Mouse (Mus musculus): ENCODE measurements around the gene Camsap1. TPM values are rescaled to one million over a fixed set of nuclear protein-coding genes. Genes with fewer than 3 reads are reported as not detected.

Camsap1 gene
- polyA plus RNA-seq, 1 experiment from 2014 or later = 46.8 TPM

GRCm38 (mm10) chr2:25914821-25915220 lies 68.3 kb downstream of the Camsap1 start:
- Histone ChIP-seq H3K27ac (ENCODE audit: low read depth, low read length) (no peak overlapping the region), H3K4me1 (ENCODE audit: control insufficient read depth, insufficient read depth, low read length) (no peaks in the 10 kb centered on the region)
- 90% methylated on average over 5 of the region's 5 CpGs for WGBS

GRCm38 (mm10) chr2:25914201-25914600 lies 68.9 kb downstream of the Camsap1 start:
- WGBS = 82% methylated on average over 4 of the region's 4 CpGs
- Histone ChIP-seq H3K4me1 (ENCODE audit: control insufficient read depth, insufficient read depth, low read length) (no peaks in the 10 kb centered on the region), H3K4me3 (ENCODE audit: low read depth, low read length) (no peak overlapping the region), H3K27me3 (ENCODE audit: control insufficient read depth, insufficient read depth, low read length) (no peaks in the 10 kb centered on the region), H3K27ac (ENCODE audit: low read depth, low read length) (no peak overlapping the region), H3K9ac (ENCODE audit: low read length) (no peak overlapping the region), H3K9me3 (ENCODE audit: control insufficient read depth, low read length) (no peaks in the 10 kb centered on the region), H3K36me3 (ENCODE audit: control insufficient read depth, insufficient read depth, low read length) (no peaks in the 10 kb centered on the region), H3K4me2 (no peak overlapping the region)
- ATAC-seq (ENCODE audit: low FRiP score) (no peak), DNase-seq (ENCODE audit: low spot score, missing footprints) (no peak)

More at GRCm38 (mm10) chr2:25914821-25915220, 68.3 kb downstream of the Camsap1 start:
- DNase-seq (ENCODE audit: low spot score, missing footprints) (no peak), ATAC-seq (ENCODE audit: low FRiP score) (no peak)
- Histone ChIP-seq H3K9me3 (ENCODE audit: control insufficient read depth, low read length) (no peaks in the 10 kb centered on the region), H3K9ac (ENCODE audit: low read length) (no peak overlapping the region), H3K36me3 (ENCODE audit: control insufficient read depth, insufficient read depth, low read length) (no peaks in the 10 kb centered on the region), H3K4me3 (ENCODE audit: low read depth, low read length) (no peak overlapping the region), H3K4me2 (no peak overlapping the region), H3K27me3 (ENCODE audit: control insufficient read depth, insufficient read depth, low read length) (no peaks in the 10 kb centered on the region)

- Histone ChIP-seq H3K9ac (ENCODE audit: low read length) (no peak overlapping the region), H3K4me2 (no peak overlapping the region), H3K9me3 (ENCODE audit: control insufficient read depth, low read length) (no peaks in the 10 kb centered on the region), H3K27ac (ENCODE audit: low read depth, low read length) (no peak overlapping the region), H3K4me3 (ENCODE audit: low read depth, low read length) (no peak overlapping the region), H3K4me1 (ENCODE audit: control insufficient read depth, insufficient read depth, low read length) (no peaks in the 10 kb centered on the region), H3K27me3 (ENCODE audit: control insufficient read depth, insufficient read depth, low read length) (no peaks in the 10 kb centered on the region), H3K36me3 (ENCODE audit: control insufficient read depth, insufficient read depth, low read length) (no peaks in the 10 kb centered on the region)
- whole genome bisulfite sequencing = 56% methylated on average over 2 of the region's 2 CpGs
- DNase-seq (ENCODE audit: low spot score, missing footprints) = no peak
- ATAC-seq (ENCODE audit: low FRiP score) = no peak
Measured at GRCm38 (mm10) chr2:25913247-25913646, 69.8 kb downstream of the Camsap1 start.

GRCm38 (mm10) chr2:25909872-25910271 lies 73.2 kb downstream of the Camsap1 start:
- no peak overlapping the region for H3K9ac ChIP-seq (ENCODE audit: low read length)
- no peak for DNase-seq (ENCODE audit: low spot score, missing footprints)
- no peaks in the 10 kb centered on the region for H3K4me1 ChIP-seq (ENCODE audit: control insufficient read depth, insufficient read depth, low read length)
- H3K27ac ChIP-seq (ENCODE audit: low read depth, low read length) = no peak overlapping the region
- H3K36me3 ChIP-seq (ENCODE audit: control insufficient read depth, insufficient read depth, low read length) = no peaks in the 10 kb centered on the region
- ATAC-seq (ENCODE audit: low FRiP score) = no peak
- H3K9me3 ChIP-seq (ENCODE audit: control insufficient read depth, low read length) = no peaks in the 10 kb centered on the region
- 89% methylated on average over 12 of the region's 12 CpGs for WGBS
- no peaks in the 10 kb centered on the region for H3K27me3 ChIP-seq (ENCODE audit: control insufficient read depth, insufficient read depth, low read length)
- no peak overlapping the region for H3K4me3 ChIP-seq (ENCODE audit: low read depth, low read length)
- H3K4me2 ChIP-seq = no peak overlapping the region

- no peak overlapping the region for H3K4me2 ChIP-seq
- DNase-seq (ENCODE audit: low spot score, missing footprints) = no peak
- WGBS = 81% methylated on average over 9 of the region's 9 CpGs
Measured at GRCm38 (mm10) chr2:25898970-25899369, 84.1 kb downstream of the Camsap1 start.

GRCm38 (mm10) chr2:25892440-25892839 lies 90.6 kb downstream of the Camsap1 start:
- DNase-seq (ENCODE audit: low spot score, missing footprints) = no peak
- 78% methylated on average over 7 of the region's 7 CpGs for WGBS

More at GRCm38 (mm10) chr2:25898970-25899369, 84.1 kb downstream of the Camsap1 start:
- no peaks in the 10 kb centered on the region for H3K27me3 ChIP-seq (ENCODE audit: control insufficient read depth, insufficient read depth, low read length)
- H3K4me3 ChIP-seq (ENCODE audit: low read depth, low read length) = no peak overlapping the region
- no peaks in the 10 kb centered on the region for H3K4me1 ChIP-seq (ENCODE audit: control insufficient read depth, insufficient read depth, low read length)
- no peaks in the 10 kb centered on the region for H3K9me3 ChIP-seq (ENCODE audit: control insufficient read depth, low read length)
- H3K9ac ChIP-seq (ENCODE audit: low read length) = no peak overlapping the region
- no peak overlapping the region for H3K27ac ChIP-seq (ENCODE audit: low read depth, low read length)
- H3K36me3 ChIP-seq (ENCODE audit: control insufficient read depth, insufficient read depth, low read length) = no peaks in the 10 kb centered on the region
- no peak for ATAC-seq (ENCODE audit: low FRiP score)

GRCm38 (mm10) chr2:25888144-25888543 lies 94.9 kb downstream of the Camsap1 start:
- H3K4me1 ChIP-seq (ENCODE audit: control insufficient read depth, insufficient read depth, low read length) = no peaks in the 10 kb centered on the region
- no peak overlapping the region for H3K9ac ChIP-seq (ENCODE audit: low read length)
- H3K9me3 ChIP-seq (ENCODE audit: control insufficient read depth, low read length) = no peaks in the 10 kb centered on the region
- WGBS = 65% methylated on average over 5 of the region's 5 CpGs
- no peak overlapping the region for H3K4me2 ChIP-seq
- no peaks in the 10 kb centered on the region for H3K36me3 ChIP-seq (ENCODE audit: control insufficient read depth, insufficient read depth, low read length)
- H3K27ac ChIP-seq (ENCODE audit: low read depth, low read length) = no peak overlapping the region
- no peak for ATAC-seq (ENCODE audit: low FRiP score)
- no peak for DNase-seq (ENCODE audit: low spot score, missing footprints)
- H3K4me3 ChIP-seq (ENCODE audit: low read depth, low read length) = no peak overlapping the region
- H3K27me3 ChIP-seq (ENCODE audit: control insufficient read depth, insufficient read depth, low read length) = no peaks in the 10 kb centered on the region

More at GRCm38 (mm10) chr2:25892440-25892839, 90.6 kb downstream of the Camsap1 start:
- Histone ChIP-seq H3K4me2 (no peak overlapping the region), H3K27me3 (ENCODE audit: control insufficient read depth, insufficient read depth, low read length) (no peaks in the 10 kb centered on the region), H3K4me3 (ENCODE audit: low read depth, low read length) (no peak overlapping the region), H3K36me3 (ENCODE audit: control insufficient read depth, insufficient read depth, low read length) (no peaks in the 10 kb centered on the region), H3K27ac (ENCODE audit: low read depth, low read length) (no peak overlapping the region), H3K9me3 (ENCODE audit: control insufficient read depth, low read length) (no peaks in the 10 kb centered on the region), H3K9ac (ENCODE audit: low read length) (no peak overlapping the region), H3K4me1 (ENCODE audit: control insufficient read depth, insufficient read depth, low read length) (no peaks in the 10 kb centered on the region)
- ATAC-seq (ENCODE audit: low FRiP score) = no peak

GRCm38 (mm10) chr2:25887226-25887625 lies 95.9 kb downstream of the Camsap1 start:
- Histone ChIP-seq H3K4me2 (no peak overlapping the region), H3K4me3 (ENCODE audit: low read depth, low read length) (no peak overlapping the region), H3K9me3 (ENCODE audit: control insufficient read depth, low read length) (no peaks in the 10 kb centered on the region), H3K36me3 (ENCODE audit: control insufficient read depth, insufficient read depth, low read length) (no peaks in the 10 kb centered on the region), H3K27ac (ENCODE audit: low read depth, low read length) (no peak overlapping the region), H3K27me3 (ENCODE audit: control insufficient read depth, insufficient read depth, low read length) (no peaks in the 10 kb centered on the region), H3K4me1 (ENCODE audit: control insufficient read depth, insufficient read depth, low read length) (no peaks in the 10 kb centered on the region), H3K9ac (ENCODE audit: low read length) (no peak overlapping the region)
- 69% methylated on average over 8 of the region's 8 CpGs for WGBS
- no peak for ATAC-seq (ENCODE audit: low FRiP score)
- DNase-seq (ENCODE audit: low spot score, missing footprints) = no peak

GRCm38 (mm10) chr2:25884756-25885155 lies 98.3 kb downstream of the Camsap1 start:
- Histone ChIP-seq H3K36me3 (ENCODE audit: control insufficient read depth, insufficient read depth, low read length) (no peaks in the 10 kb centered on the region), H3K4me3 (ENCODE audit: low read depth, low read length) (no peak overlapping the region), H3K9me3 (ENCODE audit: control insufficient read depth, low read length) (no peaks in the 10 kb centered on the region), H3K27me3 (ENCODE audit: control insufficient read depth, insufficient read depth, low read length) (no peaks in the 10 kb centered on the region), H3K4me1 (ENCODE audit: control insufficient read depth, insufficient read depth, low read length) (no peaks in the 10 kb centered on the region), H3K9ac (ENCODE audit: low read length) (no peak overlapping the region), H3K4me2 (no peak overlapping the region), H3K27ac (ENCODE audit: low read depth, low read length) (no peak overlapping the region)
- no peak for DNase-seq (ENCODE audit: low spot score, missing footprints)
- WGBS = 85% methylated on average over 3 of the region's 3 CpGs
- no peak for ATAC-seq (ENCODE audit: low FRiP score)

Measured in midbrain, embryonic 11.5 days (tissue).